Mouse (Mus musculus): ENCODE measurements around the gene Phldb1.
"Not testable (repeated sequence)": the region's sequence is repeated elsewhere in the genome, so short reads cannot be mapped to it uniquely, and the experiment has no call there.

The Phldb1 gene

GRCm38 (mm10) chr9:44640646-44641357 is 94.2 kb downstream of the Phldb1 start:
- DNase-seq (ENCODE audit: low read depth, low spot score) = no peak

GRCm38 (mm10) chr9:44640028-44640427 is 95.0 kb downstream of the Phldb1 start:
- H3K36me3 ChIP-seq (ENCODE audit: control insufficient read depth, insufficient read depth, low read length, poor library complexity, severe bottlenecking) = peaks cover 27% of the 10 kb centered on the region
- not testable (repeated sequence) for DNase-seq (ENCODE audit: low read depth, low spot score); H3K27me3 ChIP-seq (ENCODE audit: control insufficient read depth, insufficient read depth, low read length, poor library complexity, severe bottlenecking)

More at GRCm38 (mm10) chr9:44640646-44641357, 94.2 kb downstream of the Phldb1 start:
- Histone ChIP-seq H3K36me3 (ENCODE audit: control insufficient read depth, insufficient read depth, low read length, poor library complexity, severe bottlenecking) (peaks cover 22% of the 10 kb centered on the region), H3K27me3 (ENCODE audit: control insufficient read depth, insufficient read depth, low read length, poor library complexity, severe bottlenecking) (no peaks in the 10 kb centered on the region)

GRCm38 (mm10) chr9:44638726-44639125 is 96.3 kb downstream of the Phldb1 start:
- not testable (repeated sequence) for H3K27me3 ChIP-seq (ENCODE audit: control insufficient read depth, insufficient read depth, low read length, poor library complexity, severe bottlenecking)

GRCm38 (mm10) chr9:44637551-44638169 is 97.3 kb downstream of the Phldb1 start:
- H3K27me3 ChIP-seq (ENCODE audit: control insufficient read depth, insufficient read depth, low read length, poor library complexity, severe bottlenecking) = no peaks in the 10 kb centered on the region
- peaks cover 36% of the 10 kb centered on the region for H3K36me3 ChIP-seq (ENCODE audit: control insufficient read depth, insufficient read depth, low read length, poor library complexity, severe bottlenecking)
- peak; percentile 43 for DNase-seq (ENCODE audit: low read depth, low spot score)

More at GRCm38 (mm10) chr9:44638726-44639125, 96.3 kb downstream of the Phldb1 start:
- DNase-seq (ENCODE audit: low read depth, low spot score) = not testable (repeated sequence)
- H3K36me3 ChIP-seq (ENCODE audit: control insufficient read depth, insufficient read depth, low read length, poor library complexity, severe bottlenecking) = peaks cover 34% of the 10 kb centered on the region
